Mouse (Mus musculus): Measurements from ENCODE around the gene Clcn2.

DNA sequence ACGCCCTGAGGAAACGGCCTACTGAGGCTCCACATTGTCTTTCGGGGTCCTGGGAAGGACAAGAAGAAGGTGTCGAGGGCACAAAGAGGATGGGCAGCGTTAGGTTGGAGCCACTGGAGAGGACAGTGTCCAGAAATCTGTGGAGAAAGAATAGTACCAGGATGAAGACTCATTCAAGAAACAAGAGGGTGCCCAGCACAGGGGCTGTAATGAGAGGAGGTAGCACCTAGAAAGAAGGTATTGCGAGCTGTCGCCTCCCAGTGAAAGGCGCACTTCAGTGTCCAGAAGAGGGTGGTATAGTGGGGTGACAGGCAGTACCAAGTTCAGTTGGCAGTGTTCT is 735 bp downstream of the Clcn2 start:
- TF ChIP-seq GATA1 (IDR thresholded peaks at IDR 0.05; ENCODE audit: low read length) (no peak), TAL1 (IDR thresholded peaks at IDR 0.05; ENCODE audit: low read length) (no peak)

Measured in erythroblast, embryonic 14.5 days (primary cell).